Mouse (Mus musculus): ENCODE measurements around the gene Cnot2.
A peak's percentile ranks its signal among the peaks of the same experiment; 100 is the strongest.

Gene Cnot2

GRCm38 (mm10) chr10:116463753-116464345 is 117.5 kb downstream of the Cnot2 start:
- H3K36me3 ChIP-seq (ENCODE audit: insufficient read depth, low read length) = no peaks in the 10 kb centered on the region

DNA sequence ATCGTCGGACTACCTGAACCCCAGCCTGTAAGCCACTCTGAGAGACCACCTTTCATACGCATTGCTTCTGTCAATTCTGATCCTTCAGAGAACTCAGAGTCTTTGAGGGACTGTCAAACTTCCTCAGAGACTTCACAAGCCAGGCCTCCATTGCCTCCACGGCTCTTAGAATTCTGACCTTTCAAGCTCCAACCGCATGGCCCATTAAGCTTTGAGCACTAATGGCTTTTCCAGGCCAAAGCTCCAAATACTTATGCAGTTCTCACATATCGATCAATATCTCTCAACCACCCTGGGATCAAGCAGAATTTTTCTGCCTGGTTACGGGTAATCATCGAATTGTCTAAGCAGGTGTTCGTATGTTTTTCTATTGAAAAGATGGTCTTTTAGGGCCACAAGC is 119.9 kb downstream of the Cnot2 start:
- Histone ChIP-seq H3K4me1 (replicated peaks; ENCODE audit: low read depth, low read length) (peaks cover 22% of the 10 kb centered on the region), H3K4me3 (replicated peaks; ENCODE audit: low read length) (no peak overlapping the region), H3K9me3 (ENCODE audit: low read length) (peaks cover 3% of the 10 kb centered on the region), H3K36me3 (ENCODE audit: insufficient read depth, low read length) (no peaks in the 10 kb centered on the region), H3K27me3 (ENCODE audit: insufficient read depth, low read length) (no peaks in the 10 kb centered on the region)
- TF ChIP-seq POU5F1 (IDR thresholded peaks at IDR 0.05; ENCODE audit: borderline replicate concordance, low read length) (no peak), NANOG (IDR thresholded peaks at IDR 0.05; ENCODE audit: borderline replicate concordance, low read length) (no peak), CTCF (conservative IDR thresholded peaks at IDR 0.05; ENCODE audit: low read length) (no peak)

More at GRCm38 (mm10) chr10:116463753-116464345, 117.5 kb downstream of the Cnot2 start:
- Histone ChIP-seq H3K27me3 (ENCODE audit: insufficient read depth, low read length) (no peaks in the 10 kb centered on the region), H3K4me3 (replicated peaks; ENCODE audit: low read length) (no peak overlapping the region), H3K4me1 (replicated peaks; ENCODE audit: low read depth, low read length) (peaks cover 13% of the 10 kb centered on the region), H3K9me3 (ENCODE audit: low read length) (no peaks in the 10 kb centered on the region)
- TF ChIP-seq CTCF (conservative IDR thresholded peaks at IDR 0.05; ENCODE audit: low read length) = peak; percentile 22; the same call in 1 of the 2 replicates
- no peak for TF ChIP-seq POU5F1 (IDR thresholded peaks at IDR 0.05; ENCODE audit: borderline replicate concordance, low read length)
- TF ChIP-seq NANOG (IDR thresholded peaks at IDR 0.05; ENCODE audit: borderline replicate concordance, low read length) = no peak

DNA sequence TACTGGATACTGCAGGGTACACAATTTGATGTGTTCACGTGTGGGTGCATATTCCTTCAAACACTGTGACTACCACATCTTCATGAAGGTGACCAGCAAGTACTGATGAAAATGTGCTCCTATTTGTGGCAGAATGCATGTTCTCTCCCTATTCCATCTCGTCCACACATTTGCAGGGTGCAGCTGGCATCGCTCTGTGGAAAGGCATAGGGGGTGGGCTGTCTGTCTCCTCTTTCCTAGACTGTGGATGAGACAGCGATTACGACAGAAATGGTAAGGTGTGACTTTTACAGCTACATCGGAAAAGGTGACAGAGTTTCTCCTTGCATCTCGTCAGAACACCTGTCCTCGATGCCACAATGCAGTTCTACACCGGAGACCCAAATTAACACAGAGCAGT is 122.5 kb downstream of the Cnot2 start:
- TF ChIP-seq NANOG (IDR thresholded peaks at IDR 0.05; ENCODE audit: borderline replicate concordance, low read length) = no peak
- no peak for TF ChIP-seq POU5F1 (IDR thresholded peaks at IDR 0.05; ENCODE audit: borderline replicate concordance, low read length)
- TF ChIP-seq CTCF (conservative IDR thresholded peaks at IDR 0.05; ENCODE audit: low read length) = no peak
- H3K36me3 ChIP-seq (ENCODE audit: insufficient read depth, low read length) = no peaks in the 10 kb centered on the region
- H3K27me3 ChIP-seq (ENCODE audit: insufficient read depth, low read length) = no peaks in the 10 kb centered on the region
- H3K4me1 ChIP-seq (replicated peaks; ENCODE audit: low read depth, low read length) = peaks cover 22% of the 10 kb centered on the region
- no peak overlapping the region for H3K4me3 ChIP-seq (replicated peaks; ENCODE audit: low read length)
- H3K9me3 ChIP-seq (ENCODE audit: low read length) = peaks cover 6% of the 10 kb centered on the region

DNA sequence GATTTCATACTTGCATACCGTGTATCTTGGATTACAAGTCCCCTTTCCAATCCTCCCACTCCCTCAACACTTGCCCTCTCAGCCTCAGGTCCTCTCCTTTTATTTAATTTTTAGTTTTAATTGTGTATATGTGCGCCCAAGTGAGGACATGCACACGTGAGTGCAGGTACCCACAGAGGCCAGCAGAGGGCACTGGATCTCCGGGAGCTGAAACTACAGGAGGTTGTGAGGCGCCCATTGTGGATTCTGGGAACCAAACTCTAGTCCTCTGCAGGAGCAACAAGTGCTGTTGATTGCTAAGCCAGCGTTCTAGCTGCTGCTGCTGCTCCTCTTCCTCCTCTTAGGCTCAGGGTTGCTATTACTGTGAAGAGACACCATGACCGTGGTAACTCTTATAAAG is 128.5 kb downstream of the Cnot2 start:
- peaks cover 11% of the 10 kb centered on the region for H3K9me3 ChIP-seq (ENCODE audit: low read length)
- TF ChIP-seq POU5F1 (IDR thresholded peaks at IDR 0.05; ENCODE audit: borderline replicate concordance, low read length) (no peak), NANOG (IDR thresholded peaks at IDR 0.05; ENCODE audit: borderline replicate concordance, low read length) (no peak), CTCF (conservative IDR thresholded peaks at IDR 0.05; ENCODE audit: low read length) (peak; percentile 48)
- H3K4me3 ChIP-seq (replicated peaks; ENCODE audit: low read length) = no peak overlapping the region
- H3K36me3 ChIP-seq (ENCODE audit: insufficient read depth, low read length) = no peaks in the 10 kb centered on the region
- H3K27me3 ChIP-seq (ENCODE audit: insufficient read depth, low read length) = 0 out of 2 replicates have a peak, but pooled peaks cover 9% of the 10 kb centered on the region
- peaks cover 8% of the 10 kb centered on the region for H3K4me1 ChIP-seq (replicated peaks; ENCODE audit: low read depth, low read length)

DNA sequence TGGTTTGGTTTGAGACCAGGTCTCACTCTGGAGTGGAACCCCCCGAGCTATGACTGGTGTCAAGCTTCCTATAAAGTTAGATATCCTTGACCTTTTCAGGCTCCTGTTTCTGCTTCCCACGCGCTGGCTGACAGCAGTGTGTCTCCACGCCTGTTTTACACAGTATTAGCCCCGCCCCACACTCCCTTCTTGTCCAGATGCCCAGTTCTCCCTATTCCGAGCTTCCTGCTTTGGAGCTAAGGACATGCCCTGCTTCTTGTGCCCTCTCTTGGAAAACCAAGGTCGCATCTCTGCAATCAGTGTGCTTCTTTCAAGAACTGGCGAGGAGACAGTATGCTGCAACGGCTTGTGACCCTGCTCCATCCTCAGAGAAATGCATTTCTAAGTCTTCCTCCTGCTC is 130.7 kb downstream of the Cnot2 start:
- no peaks in the 10 kb centered on the region for H3K36me3 ChIP-seq (ENCODE audit: insufficient read depth, low read length)
- no peak overlapping the region for H3K4me3 ChIP-seq (replicated peaks; ENCODE audit: low read length)
- 0 out of 2 replicates have a peak, but pooled peaks cover 9% of the 10 kb centered on the region for H3K27me3 ChIP-seq (ENCODE audit: insufficient read depth, low read length)
- no peak for TF ChIP-seq NANOG (IDR thresholded peaks at IDR 0.05; ENCODE audit: borderline replicate concordance, low read length)
- no peak for TF ChIP-seq CTCF (conservative IDR thresholded peaks at IDR 0.05; ENCODE audit: low read length)
- no peak for TF ChIP-seq POU5F1 (IDR thresholded peaks at IDR 0.05; ENCODE audit: borderline replicate concordance, low read length)
- peaks cover 6% of the 10 kb centered on the region for H3K9me3 ChIP-seq (ENCODE audit: low read length)
- H3K4me1 ChIP-seq (replicated peaks; ENCODE audit: low read depth, low read length) = 0 out of 2 replicates have a peak, but pooled peaks cover 2% of the 10 kb centered on the region

DNA sequence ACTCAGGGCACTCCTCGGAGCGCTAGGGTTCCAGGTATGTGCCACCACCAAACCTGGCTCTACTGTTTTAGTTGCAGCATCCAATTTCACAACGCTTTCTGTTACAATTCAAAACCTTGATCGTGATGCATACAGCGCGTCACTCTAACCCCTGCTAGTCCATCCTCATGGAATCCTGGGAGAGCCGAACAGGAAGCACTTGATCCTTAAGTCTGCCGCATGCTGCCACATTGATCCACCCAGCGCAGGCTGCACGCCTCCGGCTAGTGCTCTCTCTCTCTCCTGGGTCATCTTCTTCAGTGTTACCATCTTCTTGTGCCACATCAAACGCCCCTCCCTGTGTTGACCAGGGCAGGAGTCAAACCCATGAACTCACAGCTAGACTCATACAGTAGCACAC is 133.1 kb downstream of the Cnot2 start:
- Histone ChIP-seq H3K27me3 (ENCODE audit: insufficient read depth, low read length) (0 out of 2 replicates have a peak, but pooled peaks cover 9% of the 10 kb centered on the region), H3K36me3 (ENCODE audit: insufficient read depth, low read length) (no peaks in the 10 kb centered on the region), H3K4me3 (replicated peaks; ENCODE audit: low read length) (no peak overlapping the region), H3K9me3 (ENCODE audit: low read length) (peaks cover 6% of the 10 kb centered on the region), H3K4me1 (replicated peaks; ENCODE audit: low read depth, low read length) (peaks cover 15% of the 10 kb centered on the region)
- no peak for TF ChIP-seq NANOG (IDR thresholded peaks at IDR 0.05; ENCODE audit: borderline replicate concordance, low read length)
- no peak for TF ChIP-seq CTCF (conservative IDR thresholded peaks at IDR 0.05; ENCODE audit: low read length)
- no peak for TF ChIP-seq POU5F1 (IDR thresholded peaks at IDR 0.05; ENCODE audit: borderline replicate concordance, low read length)

DNA sequence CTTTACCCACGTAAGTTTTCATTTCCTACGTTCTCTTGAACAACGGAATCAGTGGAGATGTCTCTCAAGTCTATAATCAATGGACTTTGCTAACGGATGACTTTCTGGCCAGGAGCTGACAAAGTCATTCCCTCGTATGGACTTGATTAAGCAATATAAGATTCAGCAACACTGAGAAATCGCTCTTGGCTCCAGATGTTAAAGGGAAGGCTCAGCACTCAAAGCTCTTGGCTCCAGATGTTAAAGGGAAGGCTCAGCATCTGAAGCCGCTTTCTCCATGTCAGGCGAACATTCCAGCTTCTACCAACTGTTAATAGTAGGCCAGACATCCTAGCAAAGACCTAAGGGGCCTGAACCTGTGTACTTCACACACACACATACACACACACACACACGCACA is 134.1 kb downstream of the Cnot2 start:
- TF ChIP-seq CTCF (conservative IDR thresholded peaks at IDR 0.05; ENCODE audit: low read length) (no peak), POU5F1 (IDR thresholded peaks at IDR 0.05; ENCODE audit: borderline replicate concordance, low read length) (no peak), NANOG (IDR thresholded peaks at IDR 0.05; ENCODE audit: borderline replicate concordance, low read length) (no peak)
- Histone ChIP-seq H3K27me3 (ENCODE audit: insufficient read depth, low read length) (peaks cover 16% of the 10 kb centered on the region; the same call in 1 of the 2 replicates), H3K9me3 (ENCODE audit: low read length) (no peaks in the 10 kb centered on the region), H3K36me3 (ENCODE audit: insufficient read depth, low read length) (no peaks in the 10 kb centered on the region), H3K4me3 (replicated peaks; ENCODE audit: low read length) (no peak overlapping the region), H3K4me1 (replicated peaks; ENCODE audit: low read depth, low read length) (peaks cover 15% of the 10 kb centered on the region)

DNA sequence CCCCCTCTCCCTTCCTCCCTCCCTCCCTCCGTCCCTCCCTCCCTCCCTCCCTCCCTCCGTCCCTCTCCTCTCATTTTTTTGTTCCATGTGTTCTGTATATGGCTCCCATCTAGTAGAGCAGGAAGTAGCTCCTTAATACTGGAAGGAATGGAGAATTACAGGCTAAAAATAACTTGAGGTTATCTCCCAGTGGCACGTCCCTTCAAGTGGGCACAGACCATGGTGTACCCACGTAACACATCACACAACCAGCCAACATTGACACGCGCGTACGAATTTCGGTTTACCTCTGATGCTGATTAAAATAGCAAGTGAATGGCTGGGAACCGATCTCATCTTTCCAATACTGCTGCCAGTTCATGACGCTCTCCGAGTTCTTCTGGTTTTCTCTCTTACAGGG is 135.3 kb downstream of the Cnot2 start:
- TF ChIP-seq CTCF (conservative IDR thresholded peaks at IDR 0.05; ENCODE audit: low read length) = no peak
- Histone ChIP-seq H3K36me3 (ENCODE audit: insufficient read depth, low read length) (no peaks in the 10 kb centered on the region), H3K9me3 (ENCODE audit: low read length) (no peaks in the 10 kb centered on the region), H3K27me3 (ENCODE audit: insufficient read depth, low read length) (peaks cover 13% of the 10 kb centered on the region; the same call in 1 of the 2 replicates), H3K4me1 (replicated peaks; ENCODE audit: low read depth, low read length) (peaks cover 15% of the 10 kb centered on the region), H3K4me3 (replicated peaks; ENCODE audit: low read length) (no peak overlapping the region)

DNA sequence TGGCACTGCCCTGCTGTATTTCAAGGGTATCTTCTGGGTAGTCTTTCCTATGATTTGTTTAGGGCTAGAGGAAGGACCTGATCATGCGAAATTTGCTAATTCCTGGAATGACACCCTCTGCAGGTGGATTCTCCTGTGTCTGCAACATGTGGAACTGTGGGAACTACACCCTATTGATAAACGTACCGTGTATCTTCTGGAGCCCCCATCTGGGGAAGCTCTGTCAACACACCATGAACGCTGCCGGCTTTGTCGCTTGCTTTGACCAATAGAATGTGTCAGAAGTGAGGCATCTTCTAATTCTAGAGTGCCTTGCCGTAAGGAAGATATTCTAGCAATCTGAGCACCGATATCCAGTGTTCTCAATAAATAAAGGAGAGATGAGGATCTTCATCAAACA is 136.5 kb downstream of the Cnot2 start:
- peak overlapping the region; percentile 54 for H3K4me3 ChIP-seq (replicated peaks; ENCODE audit: low read length)
- peaks cover 8% of the 10 kb centered on the region for H3K9me3 ChIP-seq (ENCODE audit: low read length)
- no peaks in the 10 kb centered on the region for H3K36me3 ChIP-seq (ENCODE audit: insufficient read depth, low read length)
- H3K4me1 ChIP-seq (replicated peaks; ENCODE audit: low read depth, low read length) = peaks cover 13% of the 10 kb centered on the region
- TF ChIP-seq NANOG (IDR thresholded peaks at IDR 0.05; ENCODE audit: borderline replicate concordance, low read length) (no peak), CTCF (conservative IDR thresholded peaks at IDR 0.05; ENCODE audit: low read length) (no peak; the same call in 1 of the 2 replicates), POU5F1 (IDR thresholded peaks at IDR 0.05; ENCODE audit: borderline replicate concordance, low read length) (no peak)
- H3K27me3 ChIP-seq (ENCODE audit: insufficient read depth, low read length) = peaks cover 13% of the 10 kb centered on the region; the same call in 1 of the 2 replicates

Data from E14TG2a.4 (cell line).